14 mouse cellular contexts compared by ENCODE assay signal in the genomic region with DNA sequence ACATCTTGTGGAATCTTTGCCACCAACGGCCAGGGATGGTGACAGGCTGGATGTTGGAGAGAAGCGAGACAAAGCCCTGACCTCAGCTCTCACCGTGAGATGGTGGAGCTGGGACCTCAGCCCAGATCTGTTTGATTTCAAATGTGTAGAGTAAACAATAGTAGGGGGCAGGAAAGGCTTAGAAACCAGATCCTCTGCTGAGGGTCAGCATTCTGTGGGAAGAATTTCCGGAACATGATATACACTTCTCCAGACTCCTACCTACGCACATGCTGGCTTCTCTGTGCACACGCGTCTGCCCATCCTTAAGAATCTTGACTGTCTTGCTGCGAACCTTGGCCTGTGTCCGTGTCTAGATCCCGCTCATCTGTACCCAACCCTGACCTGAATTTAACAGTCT.
"Had no signal": no experiment of that assay in that cellular context is flagged by ENCODE, and none has a peak within 500 bp of the region (broad histone marks: within the 10 kb centered on the region; RNA-seq: fewer than 3 reads in every experiment).

No protein-coding gene starts in this region.

- H3K36me3 ChIP-seq: limb, embryonic 10.5 days; liver, embryonic 15.5 days; midbrain, embryonic 15.5 days; neural tube, embryonic 13.5 days; stomach, embryonic 15.5 days had no signal

- H3K27ac ChIP-seq: left cerebral cortex, adult 2 months; limb, embryonic 10.5 days; liver, embryonic 15.5 days; midbrain, embryonic 15.5 days; neural tube, embryonic 13.5 days; stomach, embryonic 15.5 days had no signal

- H3K9me3 ChIP-seq: limb, embryonic 10.5 days; liver, embryonic 15.5 days; midbrain, embryonic 15.5 days; neural tube, embryonic 13.5 days; stomach, embryonic 15.5 days had no signal

- H3K9ac ChIP-seq: liver, embryonic 15.5 days; midbrain, embryonic 15.5 days; neural tube, embryonic 13.5 days; stomach, embryonic 15.5 days had no signal

- H3K27me3 ChIP-seq: liver, embryonic 15.5 days; midbrain, embryonic 15.5 days; neural tube, embryonic 13.5 days; stomach, embryonic 15.5 days had no signal

- H3K4me2 ChIP-seq: liver, embryonic 11.5 days; liver, embryonic 15.5 days; midbrain, embryonic 15.5 days; neural tube, embryonic 13.5 days; stomach, embryonic 15.5 days had no signal

- ATAC-seq: midbrain, embryonic 15.5 days had no signal

- DNase-seq: kidney, adult 11 months; kidney, adult 9 months; kidney, postnatal 14 days; lung, postnatal 36 days; right cerebral cortex, postnatal 14 days; thymus, adult 2 months; thymus, postnatal 36 days had no signal

- H3K4me3 ChIP-seq: left cerebral cortex, adult 2 months; limb, embryonic 10.5 days; liver, embryonic 15.5 days; midbrain, embryonic 15.5 days; neural tube, embryonic 13.5 days; stomach, embryonic 15.5 days had no signal
